Mouse (Mus musculus): ENCODE measurements around the gene Apbb2.

- no peak for TF ChIP-seq CTCF (IDR thresholded peaks at IDR 0.05; ENCODE audit: borderline replicate concordance, insufficient read depth, low read depth, low read length)
- no peak for TF ChIP-seq POLR2A (IDR thresholded peaks at IDR 0.05; ENCODE audit: borderline replicate concordance, insufficient read depth, low read length)
Observed at GRCm38 (mm10) chr5:66617921-66618460, 593 bp downstream of the Apbb2 start.
